Mouse (Mus musculus) stomach, embryonic 16.5 days (tissue): ENCODE results near the gene Alox5ap. TPM values are rescaled to one million over a fixed set of nuclear protein-coding genes. Genes with fewer than 3 reads are reported as not detected.

ENCODE experiments used
- ATAC-seq: fragments of 200-750 bp; cut with Nextera tagmentation; 2 replicates; pipeline ENCODE4 v1.8.0; 2017; ENCODE audit warnings: moderate number of reproducible peaks, moderate TSS enrichment; ENCODE audit not compliant: insufficient read depth, low FRiP score
- H3K27ac ChIP-seq: fragments of 300-500 bp; sonication (generic); 2 replicates; pipeline ENCODE4 v1.5.1; 2014; ENCODE audit warnings: low read length
- H3K27me3 ChIP-seq: fragments of 300-500 bp; sonication (generic); 2 replicates; pipeline ENCODE4 v1.6.1; 2014; ENCODE audit warnings: low read length, control low read depth, mixed read lengths; ENCODE audit not compliant: control insufficient read depth, insufficient read depth
- H3K36me3 ChIP-seq: fragments of 300-500 bp; sonication (generic); 2 replicates; pipeline ENCODE4 v1.6.1; 2014; ENCODE audit warnings: low read length; ENCODE audit not compliant: control insufficient read depth, insufficient read depth
- H3K4me1 ChIP-seq: fragments of 300-500 bp; sonication (generic); 2 replicates; pipeline ENCODE4 v1.6.1; 2014; ENCODE audit warnings: low read length, control low read depth, mixed read lengths; ENCODE audit not compliant: control insufficient read depth, insufficient read depth
- H3K4me2 ChIP-seq: fragments of 300-500 bp; sonication (generic); 2 replicates; pipeline ENCODE4 v1.6.1; 2014; ENCODE audit warnings: low read depth, low read length, mixed read lengths
- H3K4me3 ChIP-seq: fragments of 300-500 bp; sonication (generic); replicated peaks from 2 replicates; pipeline ENCODE4 v1.5.1; 2014; ENCODE audit warnings: mild to moderate bottlenecking, low read length
- H3K9ac ChIP-seq: fragments of 300-500 bp; sonication (generic); 2 replicates; pipeline ENCODE4 v1.6.1; 2014; ENCODE audit warnings: low read length
- H3K9me3 ChIP-seq: fragments of 300-500 bp; sonication (generic); replicated peaks from 2 replicates; pipeline ENCODE4 v1.6.1; 2016; ENCODE audit warnings: low read length, control low read depth; ENCODE audit not compliant: control insufficient read depth
- WGBS: fragments of 180-500 bp; shearing (Covaris S2); extraction: QIAGEN DNeasy Blood & Tissue Kit; methylation state at CpG from one replicate; pipeline ENCODE4 v1.1.7; 2014; 5-methylcytosine and 5-hydroxymethylcytosine counted together
- polyA plus RNA-seq: library from polyadenylated mRNA; unstranded; fragments of >200 nt; fragmentation: Nextera tagmentation; extraction: Ambion mirVana; gene quantifications from 2 replicates; pipeline ENCODE4 v1.2.1, GENCODE M21; 2015

The Alox5ap gene
- polyA plus RNA-seq, 1 experiment from 2014 or later, result 32.8 TPM

DNA sequence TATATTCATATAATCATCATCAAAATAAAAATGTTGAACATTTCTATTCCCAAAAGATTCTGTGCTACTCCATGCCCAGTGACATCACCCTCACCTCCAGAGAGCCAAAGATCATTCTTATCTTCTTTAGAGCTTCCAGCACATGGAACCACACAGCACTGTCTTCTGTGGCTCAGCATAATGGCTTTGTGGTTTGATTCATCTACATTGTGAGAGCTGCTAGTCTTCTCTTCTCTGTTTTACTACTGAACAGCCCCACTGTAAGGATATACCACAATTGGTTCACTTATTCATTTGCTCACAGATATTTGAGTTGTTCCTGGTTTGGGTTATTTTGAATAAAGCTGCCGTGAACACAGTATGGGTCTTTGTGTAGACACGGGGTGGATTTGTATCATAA is 9.0 kb upstream of the Alox5ap start:
- Histone ChIP-seq H3K27ac (no peak overlapping the region), H3K9me3 (0 out of 2 replicates have a peak, but pooled peaks cover 3% of the 10 kb centered on the region), H3K4me2 (no peak overlapping the region), H3K36me3 (no peaks in the 10 kb centered on the region), H3K4me3 (no peak overlapping the region), H3K27me3 (no peaks in the 10 kb centered on the region), H3K4me1 (no peaks in the 10 kb centered on the region), H3K9ac (no peak overlapping the region)
- WGBS, result 81% methylated on average over 2 of the region's 2 CpGs
- ATAC-seq, result no peak

- H3K27ac ChIP-seq, result no peak overlapping the region
- 0 out of 2 replicates have a peak, but pooled peaks cover 3% of the 10 kb centered on the region for H3K9me3 ChIP-seq
- WGBS, result 51% methylated on average over 14 of the region's 14 CpGs
- no peaks in the 10 kb centered on the region for H3K27me3 ChIP-seq
- no peak overlapping the region for H3K4me3 ChIP-seq
- ATAC-seq, result no peak
- no peak overlapping the region for H3K9ac ChIP-seq
- H3K4me2 ChIP-seq, result no peak overlapping the region
- no peaks in the 10 kb centered on the region for H3K4me1 ChIP-seq
- no peaks in the 10 kb centered on the region for H3K36me3 ChIP-seq
These were observed 6.9 kb upstream of the Alox5ap start for GRCm38 (mm10) chr5:149257518-149258281.

DNA sequence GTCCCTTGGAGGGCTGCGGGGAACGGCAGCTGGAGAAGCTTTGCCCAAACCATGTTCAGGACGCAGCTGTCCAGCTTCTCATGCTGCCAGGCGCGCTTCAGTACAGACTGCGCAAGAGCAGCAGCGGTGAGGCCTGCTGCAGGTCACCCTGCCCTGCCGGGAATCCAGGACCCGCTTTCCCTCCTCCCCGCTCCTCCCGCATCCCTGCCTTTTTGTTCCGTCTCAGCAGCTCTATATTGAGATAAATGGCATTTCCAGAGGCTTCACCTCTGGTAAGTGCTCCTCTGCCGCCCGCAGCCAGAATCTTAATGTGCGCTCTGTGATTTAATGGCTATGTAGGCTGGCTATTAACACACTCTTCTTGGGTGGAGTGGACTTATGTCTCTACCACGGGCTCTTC is 5.5 kb upstream of the Alox5ap start:
- peak; percentile 62; the same call in 1 of the 2 replicates for ATAC-seq
- no peaks in the 10 kb centered on the region for H3K9me3 ChIP-seq
- no peaks in the 10 kb centered on the region for H3K36me3 ChIP-seq
- H3K4me3 ChIP-seq, result no peak overlapping the region
- peak overlapping the region; percentile 16 for H3K4me2 ChIP-seq
- H3K27ac ChIP-seq, result peak overlapping the region; percentile 4; the same call in 1 of the 2 replicates
- H3K4me1 ChIP-seq, result no peaks in the 10 kb centered on the region
- WGBS, result 25% methylated on average over 16 of the region's 16 CpGs
- H3K9ac ChIP-seq, result peak overlapping the region; percentile 51; the same call in 1 of the 2 replicates
- H3K27me3 ChIP-seq, result no peaks in the 10 kb centered on the region

DNA sequence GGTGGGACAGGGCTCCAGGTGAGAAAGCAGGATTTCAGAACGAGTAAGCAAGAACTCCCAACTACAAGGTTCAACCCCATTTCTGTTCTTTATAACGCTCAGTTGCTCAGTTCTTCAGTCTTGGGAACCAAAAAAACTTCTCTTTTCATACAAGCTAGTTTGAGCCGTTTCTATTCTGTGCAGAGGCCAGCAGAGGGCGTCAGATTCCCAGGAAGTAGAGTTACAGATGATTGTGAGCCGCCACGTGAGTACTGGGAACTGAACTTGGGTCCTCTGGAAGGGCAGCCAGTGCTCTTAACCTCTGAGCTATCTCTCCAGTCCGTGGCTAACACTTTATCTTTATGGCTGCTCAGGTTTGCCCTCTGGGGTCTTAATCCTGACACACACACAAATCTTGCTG is 3.1 kb upstream of the Alox5ap start:
- 71% methylated on average over 7 of the region's 7 CpGs for WGBS

DNA sequence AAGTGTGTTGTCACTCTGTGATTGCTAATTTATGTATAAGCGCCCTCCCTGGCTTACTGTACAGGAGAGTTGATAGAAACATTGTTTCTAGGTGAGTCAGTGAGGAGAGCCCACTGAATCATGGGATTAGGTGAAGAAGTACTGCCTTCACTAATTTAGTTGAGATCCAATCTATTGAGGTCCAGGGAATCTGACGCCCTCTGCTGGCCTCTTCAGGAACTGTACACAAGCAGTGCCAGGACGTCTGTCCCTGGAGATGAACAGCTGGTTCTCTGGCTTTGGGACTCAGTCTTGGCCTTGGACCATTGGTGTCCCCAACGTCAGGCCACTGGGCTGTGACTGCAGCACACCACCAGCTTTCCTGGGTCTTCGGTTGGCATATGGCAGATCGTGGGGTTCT is 2.7 kb upstream of the Alox5ap start:
- Histone ChIP-seq H3K36me3 (no peaks in the 10 kb centered on the region), H3K4me2 (no peak overlapping the region), H3K4me3 (no peak overlapping the region), H3K9ac (no peak overlapping the region), H3K9me3 (no peaks in the 10 kb centered on the region), H3K4me1 (no peaks in the 10 kb centered on the region), H3K27me3 (no peaks in the 10 kb centered on the region), H3K27ac (no peak overlapping the region)
- no peak for ATAC-seq
- WGBS, result 68% methylated on average over 6 of the region's 6 CpGs

More for the DNA sequence above, 3.1 kb upstream of the Alox5ap start:
- H3K4me3 ChIP-seq, result no peak overlapping the region
- H3K36me3 ChIP-seq, result no peaks in the 10 kb centered on the region
- no peak overlapping the region for H3K9ac ChIP-seq
- no peaks in the 10 kb centered on the region for H3K4me1 ChIP-seq
- no peak for ATAC-seq
- H3K27me3 ChIP-seq, result no peaks in the 10 kb centered on the region
- H3K9me3 ChIP-seq, result no peaks in the 10 kb centered on the region
- no peak overlapping the region for H3K4me2 ChIP-seq
- no peak overlapping the region for H3K27ac ChIP-seq

DNA sequence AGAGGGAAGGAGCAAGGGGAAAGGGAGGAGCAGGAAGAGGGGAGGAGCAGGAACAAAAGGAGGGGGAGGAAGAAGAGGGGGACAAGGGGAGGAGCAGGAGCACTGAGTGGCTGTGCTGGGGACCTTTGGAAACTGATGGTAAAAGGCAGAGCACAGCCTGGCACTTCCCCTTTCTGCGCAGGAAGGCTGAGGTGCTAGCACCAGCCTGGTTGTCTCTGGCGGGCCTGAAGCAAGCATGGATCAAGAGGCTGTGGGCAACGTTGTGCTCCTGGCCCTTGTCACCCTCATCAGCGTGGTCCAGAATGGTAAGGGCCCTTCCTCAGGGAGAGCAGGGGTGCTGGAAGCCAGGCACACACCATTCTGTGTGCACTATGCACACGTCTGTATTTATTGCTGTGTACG is 312 bp downstream of the Alox5ap start:
- Histone ChIP-seq H3K36me3 (no peaks in the 10 kb centered on the region), H3K4me2 (no peak overlapping the region), H3K9me3 (no peaks in the 10 kb centered on the region), H3K9ac (no peak overlapping the region), H3K4me3 (no peak overlapping the region), H3K27me3 (no peaks in the 10 kb centered on the region), H3K4me1 (no peaks in the 10 kb centered on the region), H3K27ac (no peak overlapping the region)
- ATAC-seq, result no peak; the same call in 1 of the 2 replicates
- WGBS, result 51% methylated on average over 5 of the region's 6 CpGs

GRCm38 (mm10) chr5:149266761-149267221 is 2.2 kb downstream of the Alox5ap start:
- H3K9me3 ChIP-seq, result peaks cover 5% of the 10 kb centered on the region
- H3K36me3 ChIP-seq, result no peaks in the 10 kb centered on the region
- H3K4me2 ChIP-seq, result no peak overlapping the region
- no peaks in the 10 kb centered on the region for H3K27me3 ChIP-seq
- peak overlapping the region; percentile 41 for H3K27ac ChIP-seq
- WGBS, result 68% methylated on average over 8 of the region's 8 CpGs
- H3K4me1 ChIP-seq, result no peaks in the 10 kb centered on the region
- no peak overlapping the region for H3K4me3 ChIP-seq
- H3K9ac ChIP-seq, result no peak overlapping the region
- ATAC-seq, result no peak

GRCm38 (mm10) chr5:149267493-149267892 is 2.9 kb downstream of the Alox5ap start:
- H3K4me3 ChIP-seq, result no peak overlapping the region
- peaks cover 5% of the 10 kb centered on the region for H3K9me3 ChIP-seq
- 69% methylated on average over 4 of the region's 4 CpGs for WGBS
- H3K4me2 ChIP-seq, result no peak overlapping the region
- H3K27me3 ChIP-seq, result no peaks in the 10 kb centered on the region
- no peaks in the 10 kb centered on the region for H3K36me3 ChIP-seq
- H3K9ac ChIP-seq, result no peak overlapping the region
- no peak overlapping the region; the same call in 1 of the 2 replicates for H3K27ac ChIP-seq
- H3K4me1 ChIP-seq, result no peaks in the 10 kb centered on the region
- ATAC-seq, result no peak

- H3K4me3 ChIP-seq, result no peak overlapping the region
- no peak overlapping the region for H3K27ac ChIP-seq
- no peaks in the 10 kb centered on the region for H3K4me1 ChIP-seq
- no peaks in the 10 kb centered on the region for H3K36me3 ChIP-seq
- H3K27me3 ChIP-seq, result no peaks in the 10 kb centered on the region
- ATAC-seq, result no peak
- 95% methylated on average over 3 of the region's 3 CpGs for WGBS
- H3K9ac ChIP-seq, result no peak overlapping the region
- peaks cover 9% of the 10 kb centered on the region for H3K9me3 ChIP-seq
- H3K4me2 ChIP-seq, result no peak overlapping the region
These were observed 6.7 kb downstream of the Alox5ap start for GRCm38 (mm10) chr5:149271291-149271690.
